Mouse (Mus musculus) fat pad, adult 2 months (tissue): ENCODE data around the gene Mybbp1a.

Source experiments
- DNase-seq: peaks from one replicate; pipeline ENCODE4 v3.0.0-alpha.2; 2011; ENCODE audit warnings: low read depth, low spot score; ENCODE audit errors: extremely low read depth

Mybbp1a gene

GRCm38 (mm10) chr11:72476074-72476625 lies 35.0 kb downstream of the Mybbp1a start:
- DNase-seq, result no peak

DNA sequence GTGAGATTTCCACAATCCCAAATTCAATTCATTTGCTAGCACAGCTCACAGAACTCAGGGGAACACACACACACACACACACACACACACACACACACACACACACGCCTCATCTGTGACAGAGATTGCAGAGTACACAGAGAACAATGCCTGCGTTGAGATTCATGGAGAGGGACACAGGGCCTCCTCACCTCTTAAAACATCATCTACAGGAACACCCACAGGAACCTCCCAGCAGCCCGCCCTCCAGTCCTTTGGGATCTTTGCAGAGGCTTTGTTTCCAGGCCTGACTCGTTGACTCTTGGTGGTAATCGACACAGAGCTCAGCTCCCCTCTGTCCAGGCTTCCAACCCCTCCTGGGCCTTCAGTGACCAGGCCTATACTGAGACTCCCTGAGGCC lies 36.0 kb downstream of the Mybbp1a start:
- DNase-seq, result no peak

DNA sequence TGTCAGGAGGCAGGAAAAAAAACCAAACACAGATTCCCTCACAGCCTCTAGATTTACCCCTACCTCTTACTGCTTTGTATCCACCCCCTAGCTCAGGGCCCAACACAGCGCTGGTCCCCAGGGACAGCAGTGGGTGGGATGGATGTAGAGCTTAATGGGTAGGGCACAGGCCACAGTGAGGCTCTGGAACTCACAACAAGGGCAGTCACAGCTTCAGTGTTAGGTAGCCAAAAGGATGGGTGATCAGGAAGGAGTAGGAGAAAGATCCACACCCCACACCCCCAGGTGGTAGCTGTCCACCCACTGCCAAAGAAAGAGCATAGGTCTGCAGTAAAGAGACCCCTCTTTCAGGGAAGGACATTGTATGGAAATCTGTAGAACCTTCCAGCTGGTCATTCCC lies 36.5 kb downstream of the Mybbp1a start:
- no peak for DNase-seq

DNA sequence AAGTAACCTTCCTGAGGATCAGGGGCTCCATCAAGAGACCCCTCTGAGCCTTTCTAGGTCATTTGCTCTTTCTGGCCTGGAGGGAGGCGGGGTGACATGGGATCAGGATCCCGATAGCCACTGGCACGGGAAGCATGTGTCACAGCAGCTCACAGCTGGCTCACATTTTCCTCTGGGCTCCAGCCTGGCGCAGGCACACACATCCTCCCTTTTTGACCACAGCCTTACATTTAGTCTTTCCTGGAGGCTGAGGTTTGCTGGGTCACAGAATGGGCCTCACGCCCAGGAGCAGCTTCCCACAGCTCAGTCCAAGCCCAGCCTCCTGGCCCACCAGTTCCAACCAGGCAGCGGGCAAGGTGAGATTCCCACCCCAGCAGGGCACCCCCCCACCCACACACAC lies 37.1 kb downstream of the Mybbp1a start:
- DNase-seq, result no peak

- DNase-seq, result no peak
Observed at GRCm38 (mm10) chr11:72479499-72479898, 38.3 kb downstream of the Mybbp1a start.

- no peak for DNase-seq
Observed at GRCm38 (mm10) chr11:72481313-72481712, 40.2 kb downstream of the Mybbp1a start.

DNA sequence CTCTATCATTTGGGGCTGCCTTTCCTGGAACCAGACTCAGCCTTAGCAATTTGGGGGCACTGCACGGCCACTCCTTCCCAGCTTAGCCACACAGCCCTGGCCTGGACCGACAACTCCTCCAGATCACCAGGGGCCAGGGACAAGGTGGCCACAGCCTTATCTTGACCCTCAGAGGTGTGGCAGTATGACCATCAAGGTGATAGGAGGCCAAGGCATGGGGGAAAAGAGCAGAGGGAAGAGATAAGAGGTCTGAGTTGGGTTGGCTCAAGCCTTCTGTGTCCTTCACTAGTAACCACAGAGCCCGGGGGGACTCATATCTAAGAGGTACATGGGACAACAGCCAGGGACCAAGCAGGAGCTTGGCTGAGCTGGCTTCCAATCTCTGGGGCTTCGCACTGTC lies 40.8 kb downstream of the Mybbp1a start:
- DNase-seq, result no peak

- DNase-seq, result no peak
Observed at GRCm38 (mm10) chr11:72484549-72484948, 43.4 kb downstream of the Mybbp1a start.

- DNase-seq, result no peak
Observed at GRCm38 (mm10) chr11:72485157-72485556, 44.0 kb downstream of the Mybbp1a start.

DNA sequence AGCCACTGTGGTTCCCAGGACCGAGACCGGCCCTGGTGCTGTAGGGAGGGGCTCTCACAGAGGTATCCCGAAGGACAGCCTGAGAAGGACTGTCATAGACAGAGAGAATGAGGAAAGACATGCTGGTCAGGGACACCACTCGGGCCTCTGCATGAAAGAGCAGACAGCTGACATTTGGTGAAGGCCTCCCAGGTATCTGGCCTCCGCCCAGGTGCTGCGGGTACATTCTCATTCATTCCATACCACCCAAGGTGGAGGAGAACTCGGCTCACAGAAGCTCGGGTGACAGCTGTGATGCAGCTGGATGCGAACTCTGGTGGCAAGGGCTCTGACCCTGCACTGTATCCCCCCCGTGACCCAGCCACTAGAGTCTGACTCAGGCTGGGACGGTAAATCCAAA lies 44.8 kb downstream of the Mybbp1a start:
- DNase-seq, result no peak

DNA sequence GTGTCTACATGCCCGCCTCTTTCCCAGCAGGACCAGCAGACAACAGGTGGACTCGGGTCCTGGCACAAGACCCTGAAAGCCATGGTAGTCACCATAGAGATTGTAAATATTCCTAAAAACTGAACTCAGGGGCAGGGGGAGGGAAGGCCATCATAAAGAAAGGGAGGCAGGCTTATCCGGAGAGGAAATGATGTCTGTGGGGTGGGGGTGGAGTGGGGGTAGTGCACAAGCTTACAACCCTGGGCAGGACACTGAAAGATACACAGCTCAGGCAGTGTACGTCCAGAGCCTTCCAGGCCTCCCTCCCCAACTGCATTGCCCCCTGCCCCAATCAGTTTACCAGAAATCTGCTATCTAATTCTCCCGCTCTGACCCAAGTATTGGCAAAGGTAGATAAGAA lies 46.0 kb downstream of the Mybbp1a start:
- DNase-seq, result no peak

GRCm38 (mm10) chr11:72487739-72488138 lies 46.6 kb downstream of the Mybbp1a start:
- no peak for DNase-seq

- DNase-seq, result no peak
Observed at GRCm38 (mm10) chr11:72488753-72489271, 47.7 kb downstream of the Mybbp1a start.

DNA sequence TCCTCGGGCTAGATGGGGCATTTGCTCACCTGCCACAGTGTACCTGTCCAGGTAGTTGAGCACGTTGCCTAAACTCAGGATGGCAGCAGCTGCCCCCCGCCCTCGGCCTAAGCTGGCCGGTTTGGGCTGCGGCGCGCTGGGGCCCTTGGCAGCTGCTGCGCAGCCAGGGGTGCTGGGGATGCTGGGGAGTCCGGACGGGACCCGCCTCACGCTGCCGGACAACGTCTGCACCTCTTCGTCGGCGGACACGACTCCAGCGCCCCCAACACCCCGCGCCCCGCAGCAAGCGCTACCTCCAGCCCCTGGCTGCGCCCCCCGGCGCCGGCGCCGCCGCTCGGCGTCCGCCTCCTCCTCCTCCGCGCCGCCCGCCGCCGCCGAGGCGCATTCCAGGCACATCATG lies 48.2 kb downstream of the Mybbp1a start:
- no peak for DNase-seq

DNA sequence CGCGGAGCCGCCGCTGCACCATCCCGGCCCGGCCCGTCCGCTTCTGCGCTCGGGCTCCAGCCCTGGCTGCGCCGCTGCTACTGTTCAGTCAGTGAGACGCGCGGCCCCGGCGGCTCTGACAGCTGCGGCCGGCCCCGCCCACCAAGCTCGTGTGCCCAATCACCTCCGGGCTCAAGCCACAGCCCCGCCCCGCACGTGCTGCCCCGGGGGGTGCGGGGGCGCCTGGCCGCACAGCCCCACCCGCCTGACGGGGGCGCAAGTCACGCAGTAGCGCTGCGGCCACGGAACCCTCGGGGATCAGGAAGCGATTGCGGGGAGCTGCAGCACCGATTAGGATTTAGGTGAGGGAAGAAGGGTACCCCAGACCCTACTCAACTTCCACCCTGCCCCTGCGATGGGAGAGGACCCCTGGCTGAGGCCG lies 48.7 kb downstream of the Mybbp1a start, which contains the start of gene Spns2:
Gene Spns2 (minus strand): TSS at position 24 of the 421 bp plus-strand sequence.
- no peak for DNase-seq

DNA sequence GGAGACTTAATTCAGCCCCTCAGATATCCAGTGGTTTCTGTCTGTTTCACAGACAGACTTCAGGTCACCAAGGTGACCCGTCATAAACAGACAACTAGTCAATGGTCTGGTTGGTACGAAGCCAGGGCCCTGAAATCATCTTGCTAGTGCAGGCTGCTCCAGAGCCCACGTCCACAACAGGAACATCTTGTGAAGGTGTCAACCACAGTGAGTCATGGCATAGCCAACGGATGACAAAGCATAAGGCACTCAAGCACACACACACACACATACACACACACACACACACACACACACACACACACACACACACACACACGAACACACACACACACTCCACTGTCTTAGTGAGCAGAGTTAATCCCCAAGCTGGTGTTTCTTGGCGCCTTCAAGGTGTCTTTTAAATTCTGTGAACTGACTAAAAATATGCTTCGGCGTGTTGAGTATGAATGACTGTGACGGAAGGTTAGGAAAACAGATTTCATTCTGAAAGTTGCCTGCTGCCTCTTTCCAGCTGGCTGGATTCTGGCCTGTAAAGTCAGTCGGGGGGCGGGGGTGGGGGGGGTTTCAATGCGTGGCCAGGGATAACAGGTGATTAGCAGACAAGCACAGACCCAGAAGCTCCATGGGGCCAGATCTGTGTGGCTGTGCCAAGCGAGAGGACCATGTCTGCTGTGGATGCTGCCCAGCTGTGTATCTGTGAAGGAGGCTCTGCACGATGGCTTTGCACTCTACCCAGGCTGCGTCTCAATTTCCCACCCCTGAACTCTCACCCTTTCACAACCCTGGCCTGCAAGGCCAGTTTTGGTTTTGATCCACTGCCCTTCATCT lies 50.2 kb downstream of the Mybbp1a start:
- no peak for DNase-seq

GRCm38 (mm10) chr11:72494046-72494988 lies 53.2 kb downstream of the Mybbp1a start:
- DNase-seq, result no peak

DNA sequence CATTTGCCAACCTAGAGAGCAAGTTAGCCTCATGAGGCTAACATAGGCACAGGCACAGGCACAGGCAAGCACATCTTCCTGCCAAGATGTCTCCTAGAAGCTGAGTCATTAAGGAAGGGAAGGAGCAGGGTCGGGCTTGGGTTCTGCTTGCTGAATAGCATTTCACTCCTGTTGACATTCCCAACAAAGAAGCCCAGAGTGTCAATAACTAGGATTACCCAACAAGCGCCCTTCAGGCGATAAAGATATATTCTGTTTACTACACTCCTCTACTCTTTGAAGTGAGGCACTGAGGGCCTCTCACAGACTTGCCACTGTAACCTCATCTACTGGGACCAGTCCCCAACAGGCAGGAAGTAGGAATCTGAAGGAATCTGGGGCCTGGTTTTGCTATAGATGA lies 54.9 kb downstream of the Mybbp1a start:
- no peak for DNase-seq

GRCm38 (mm10) chr11:72496775-72497174 lies 55.6 kb downstream of the Mybbp1a start:
- DNase-seq, result no peak

GRCm38 (mm10) chr11:72497367-72497766 lies 56.2 kb downstream of the Mybbp1a start:
- DNase-seq, result no peak

DNA sequence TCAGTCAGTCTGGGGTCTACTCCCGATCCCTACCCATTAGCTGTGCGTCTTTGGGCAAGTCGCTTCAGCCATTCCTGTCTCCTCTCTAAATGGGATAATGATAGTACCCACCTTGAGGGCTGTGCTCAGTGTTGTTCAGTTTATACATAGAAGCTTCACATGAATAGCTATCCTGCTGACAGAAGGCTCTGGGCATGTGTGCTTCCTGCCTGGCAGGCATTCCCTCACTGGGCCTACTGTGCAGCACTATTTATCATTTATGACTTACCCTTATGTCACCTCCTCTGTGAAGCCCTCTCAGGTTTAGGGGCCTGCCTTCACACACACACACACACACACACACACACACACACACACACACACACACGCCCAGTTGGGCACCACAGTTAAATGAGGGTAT lies 59.0 kb downstream of the Mybbp1a start:
- no peak for DNase-seq
